Mouse (Mus musculus) lung, adult 2 months (tissue): ENCODE measurements around the gene Gm20388. TPM values are rescaled to one million over a fixed set of nuclear protein-coding genes. Genes with fewer than 3 reads are reported as not detected.

ENCODE experiments used
- DNase-seq: peaks from one replicate; pipeline ENCODE4 v3.0.0; 2022
- H3K4me1 ChIP-seq: fragments of 200-500 bp; 2 replicates; pipeline ENCODE4 v1.6.1; 2011; ENCODE audit warnings: low read length; ENCODE audit not compliant: control insufficient read depth, insufficient read depth
- H3K4me3 ChIP-seq: fragments of 200-500 bp; replicated peaks from 2 replicates; pipeline ENCODE3; 2011; ENCODE audit warnings: low read depth, mild to moderate bottlenecking, control low read depth, low read length; ENCODE audit errors: extremely low read depth
- CTCF ChIP-seq: fragments of 200-500 bp; IDR thresholded peaks from 2 replicates; pipeline ENCODE4 v1.5.1; 2011; ENCODE audit warnings: mild to moderate bottlenecking, low read length, control low read depth; ENCODE audit not compliant: insufficient read depth
- POLR2A ChIP-seq: fragments of 200-500 bp; IDR thresholded peaks from 2 replicates; pipeline ENCODE4 v1.6.1; 2011; ENCODE audit warnings: low read depth, mild to moderate bottlenecking, control low read depth, low read length, borderline replicate concordance; ENCODE audit errors: extremely low read depth
- WGBS: fragments of 180-500 bp; shearing (Covaris S2); methylation state at CpG from one replicate; pipeline ENCODE4 v1.1.7; 2018; 5-methylcytosine and 5-hydroxymethylcytosine counted together
- polyA plus RNA-seq: library from polyadenylated mRNA; depleted of rRNA; stranded (reverse); fragments of >200 nt; gene quantifications from 2 replicates; pipeline ENCODE4 v1.2.3, GENCODE M21; 2012

Gene Gm20388
- polyA plus RNA-seq, 1 experiment: 67.8 TPM

DNA sequence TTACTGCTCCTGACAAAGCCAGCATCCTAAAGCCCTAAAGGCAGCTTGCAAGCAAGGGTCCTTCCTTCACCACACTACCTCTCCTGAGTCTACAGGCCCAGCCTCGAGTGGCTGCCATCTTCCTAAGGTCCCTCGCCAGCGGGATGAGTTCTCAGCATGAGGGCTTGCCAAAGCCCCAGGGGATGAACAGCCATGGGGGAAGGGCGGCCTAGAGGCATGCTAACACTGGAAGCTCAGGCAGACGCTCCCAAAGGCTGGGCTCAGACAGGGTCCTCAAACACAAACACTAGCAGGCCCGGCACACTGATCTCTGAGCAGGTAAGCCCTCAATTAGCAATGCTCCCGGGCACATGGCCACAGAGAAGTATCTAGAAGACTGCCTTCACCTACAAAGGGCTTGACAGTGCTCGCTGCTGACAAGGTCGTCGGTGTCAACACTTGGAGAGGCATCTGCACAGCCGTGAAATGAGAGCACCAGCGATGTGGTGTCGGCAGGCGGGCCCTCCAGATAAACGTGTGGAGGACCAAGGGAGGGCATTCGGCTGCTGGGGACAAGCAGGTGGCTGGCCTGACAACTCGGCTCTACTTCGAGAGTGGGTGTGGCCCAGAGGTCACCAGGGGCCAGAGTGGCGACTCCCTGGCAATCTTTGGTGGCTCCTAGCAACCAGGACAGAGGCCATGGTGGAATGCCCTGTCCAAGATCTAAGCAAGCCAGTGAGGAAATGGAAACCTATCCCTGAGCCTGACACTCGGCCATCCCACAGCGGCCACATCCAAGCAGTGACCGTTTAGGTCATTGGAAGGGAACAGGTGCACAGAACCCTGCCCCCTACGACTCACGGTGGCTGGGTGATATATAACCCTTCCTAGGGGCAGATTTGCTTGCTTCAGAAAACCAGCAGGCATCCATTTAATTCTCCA lies 1640.7 kb downstream of the Gm20388 start:
- TF ChIP-seq CTCF (no peak), POLR2A (no peak)
- no peaks in the 10 kb centered on the region for H3K4me1 ChIP-seq
- WGBS: 68% methylated on average over 24 of the region's 24 CpGs
- no peak overlapping the region for H3K4me3 ChIP-seq
- DNase-seq: no peak

DNA sequence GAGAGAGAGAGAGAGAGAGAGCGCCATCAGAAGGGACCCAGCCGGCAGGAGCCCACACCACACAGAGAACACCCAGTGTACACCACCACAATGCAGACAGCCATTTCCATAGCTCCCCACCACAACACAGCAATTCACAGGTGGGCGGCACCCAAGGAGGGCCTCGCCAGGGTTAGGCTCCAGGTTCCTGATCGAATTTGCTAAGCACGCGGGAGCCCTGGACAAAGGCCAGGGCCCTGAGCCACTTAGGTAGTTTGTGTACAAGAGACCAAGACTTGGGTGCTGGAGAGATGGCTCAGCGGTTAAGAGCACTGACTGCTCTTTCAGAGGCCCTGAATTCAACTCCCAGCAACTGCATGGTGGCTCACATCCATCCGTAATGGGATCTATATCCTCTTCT lies 1641.9 kb downstream of the Gm20388 start:
- no peak for TF ChIP-seq CTCF
- no peak for TF ChIP-seq POLR2A
- no peak for DNase-seq
- Histone ChIP-seq H3K4me1 (no peaks in the 10 kb centered on the region), H3K4me3 (no peak overlapping the region)
- 72% methylated on average over 9 of the region's 9 CpGs for WGBS

DNA sequence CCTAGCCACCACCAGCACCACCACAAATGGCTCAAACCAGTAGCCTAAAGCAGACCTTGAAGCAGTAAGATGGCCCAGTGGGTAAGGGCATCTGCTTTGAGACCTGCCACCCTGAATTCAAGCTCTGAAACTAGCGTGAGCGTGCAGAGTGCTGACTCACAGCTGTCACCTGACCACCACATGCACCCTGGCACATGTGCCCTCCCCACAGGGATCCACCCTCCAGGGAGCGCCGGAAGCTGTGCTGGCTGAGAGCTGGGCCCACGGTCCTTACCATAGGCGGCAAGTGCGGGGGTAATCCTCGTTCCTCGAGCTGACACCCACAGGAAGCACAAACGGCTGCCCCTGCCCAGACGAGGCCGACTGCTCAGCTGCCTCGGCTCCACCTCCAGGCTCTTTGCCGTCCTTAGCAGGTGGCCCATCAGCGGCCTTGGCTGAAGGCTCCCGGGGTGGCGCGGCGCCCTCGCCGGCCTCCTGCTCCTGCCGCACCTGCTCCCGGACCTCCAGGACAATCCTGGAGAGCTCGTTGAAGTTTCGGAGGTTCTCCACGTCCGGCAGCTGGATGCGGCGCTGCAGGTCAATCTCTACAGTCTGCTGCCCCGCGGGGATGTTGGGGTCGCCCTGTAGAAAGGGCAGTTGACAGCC lies 1643.3 kb downstream of the Gm20388 start:
- WGBS: 92% methylated on average over 32 of the region's 32 CpGs
- TF ChIP-seq CTCF (no peak), POLR2A (no peak)
- H3K4me3 ChIP-seq: no peak overlapping the region
- no peak for DNase-seq
- no peaks in the 10 kb centered on the region for H3K4me1 ChIP-seq

DNA sequence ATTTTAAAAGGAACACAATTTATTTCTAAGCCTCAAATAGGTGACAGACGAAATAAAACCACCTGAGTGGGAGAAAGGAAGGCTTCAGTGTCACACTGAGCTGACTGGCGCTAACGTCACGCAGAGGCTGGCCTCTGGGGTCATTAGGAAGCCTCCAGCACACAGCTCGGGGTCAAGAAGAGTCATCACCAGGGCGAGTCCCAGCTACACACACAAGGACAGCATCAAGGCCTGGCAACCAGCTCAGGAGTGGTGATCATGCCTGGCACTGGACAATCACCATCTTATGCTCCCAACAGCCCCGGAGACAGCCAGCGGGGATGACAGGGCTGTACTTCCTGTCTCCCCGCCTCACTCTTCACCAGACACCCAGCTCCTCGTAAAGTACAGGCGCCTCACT lies 1647.1 kb downstream of the Gm20388 start:
- no peak for TF ChIP-seq POLR2A
- no peak for DNase-seq
- Histone ChIP-seq H3K4me1 (peaks cover 3% of the 10 kb centered on the region; the same call in 1 of the 2 replicates), H3K4me3 (no peak overlapping the region)
- WGBS: 83% methylated on average over 11 of the region's 11 CpGs

DNA sequence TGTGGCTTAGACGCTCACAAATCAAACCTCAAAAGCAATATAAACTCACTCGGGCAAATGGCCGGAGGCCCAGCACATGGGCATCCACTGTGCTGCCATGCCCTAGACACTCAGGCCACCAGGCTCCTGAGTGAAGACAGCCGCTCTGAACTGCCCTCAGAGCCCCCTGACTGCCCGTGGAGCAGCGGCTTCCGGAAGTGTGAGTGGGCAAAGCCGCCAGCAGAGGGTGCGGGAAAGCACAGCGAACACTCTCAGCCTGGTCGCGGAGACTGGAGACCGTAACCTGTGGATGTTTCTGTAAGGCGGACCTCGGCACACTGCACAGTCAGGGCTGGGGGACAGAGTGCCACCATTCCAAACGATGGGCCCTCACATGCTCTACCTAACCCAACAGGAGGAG lies 1647.9 kb downstream of the Gm20388 start:
- 90% methylated on average over 16 of the region's 16 CpGs for WGBS
- Histone ChIP-seq H3K4me3 (no peak overlapping the region), H3K4me1 (peaks cover 3% of the 10 kb centered on the region; the same call in 1 of the 2 replicates)
- no peak for DNase-seq
- TF ChIP-seq POLR2A: no peak

DNA sequence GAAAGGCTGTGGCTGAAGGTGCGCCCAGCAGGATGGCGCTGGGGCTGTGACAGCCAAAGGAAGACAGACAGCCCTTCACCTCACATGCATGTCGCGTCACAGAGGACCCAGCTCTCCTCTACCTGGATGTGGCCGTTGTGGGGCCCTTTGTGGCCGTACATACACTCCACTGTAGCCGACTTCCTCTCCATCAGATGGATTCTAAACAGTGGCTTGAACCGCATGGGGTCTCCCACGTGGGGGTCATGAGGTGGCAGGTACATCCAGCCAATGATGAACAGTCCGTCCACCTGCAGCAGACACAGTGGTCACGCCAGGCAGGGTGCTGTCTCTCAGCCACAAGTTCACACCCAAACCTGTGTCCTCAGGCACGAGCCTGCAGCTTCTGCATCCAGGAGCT lies 1649.2 kb downstream of the Gm20388 start:
- H3K4me1 ChIP-seq: peaks cover 3% of the 10 kb centered on the region; the same call in 1 of the 2 replicates
- no peak overlapping the region for H3K4me3 ChIP-seq
- TF ChIP-seq CTCF: no peak
- TF ChIP-seq POLR2A: no peak
- WGBS: 91% methylated on average over 12 of the region's 12 CpGs
- no peak for DNase-seq

DNA sequence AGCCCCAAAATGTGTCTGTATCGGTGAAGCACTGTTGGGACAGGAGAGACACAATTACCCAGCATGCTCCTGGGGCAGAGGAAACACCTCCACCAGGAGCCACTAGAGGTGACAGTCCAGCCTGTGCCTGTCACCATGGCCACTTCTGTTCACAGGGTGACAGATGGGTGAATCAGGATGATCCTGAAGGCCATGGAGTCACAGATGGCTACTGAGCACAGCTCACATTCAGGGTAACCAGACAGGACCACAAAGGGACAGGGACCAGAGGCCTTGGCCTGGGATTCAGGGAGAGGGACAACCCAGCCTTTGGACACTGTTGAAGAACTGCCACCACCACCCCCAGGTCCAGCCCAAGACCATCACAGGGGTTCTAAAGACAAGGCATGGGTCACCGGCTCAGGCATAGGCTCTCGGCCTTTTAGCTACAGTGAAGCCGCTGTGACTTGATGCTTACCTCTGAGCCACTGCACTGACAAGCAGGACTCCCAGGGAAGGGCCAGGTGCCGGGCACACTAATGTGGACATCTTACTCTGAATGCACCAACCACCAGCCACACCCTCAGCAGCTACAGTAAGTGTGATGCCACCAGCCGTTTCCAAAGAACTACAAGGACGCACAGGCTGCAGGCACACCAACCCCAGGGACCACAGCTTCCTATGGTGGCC lies 1649.9 kb downstream of the Gm20388 start:
- 96% methylated on average over 7 of the region's 7 CpGs for WGBS
- TF ChIP-seq CTCF (no peak), POLR2A (no peak)
- no peak for DNase-seq
- Histone ChIP-seq H3K4me1 (peaks cover 3% of the 10 kb centered on the region; the same call in 1 of the 2 replicates), H3K4me3 (no peak overlapping the region)

DNA sequence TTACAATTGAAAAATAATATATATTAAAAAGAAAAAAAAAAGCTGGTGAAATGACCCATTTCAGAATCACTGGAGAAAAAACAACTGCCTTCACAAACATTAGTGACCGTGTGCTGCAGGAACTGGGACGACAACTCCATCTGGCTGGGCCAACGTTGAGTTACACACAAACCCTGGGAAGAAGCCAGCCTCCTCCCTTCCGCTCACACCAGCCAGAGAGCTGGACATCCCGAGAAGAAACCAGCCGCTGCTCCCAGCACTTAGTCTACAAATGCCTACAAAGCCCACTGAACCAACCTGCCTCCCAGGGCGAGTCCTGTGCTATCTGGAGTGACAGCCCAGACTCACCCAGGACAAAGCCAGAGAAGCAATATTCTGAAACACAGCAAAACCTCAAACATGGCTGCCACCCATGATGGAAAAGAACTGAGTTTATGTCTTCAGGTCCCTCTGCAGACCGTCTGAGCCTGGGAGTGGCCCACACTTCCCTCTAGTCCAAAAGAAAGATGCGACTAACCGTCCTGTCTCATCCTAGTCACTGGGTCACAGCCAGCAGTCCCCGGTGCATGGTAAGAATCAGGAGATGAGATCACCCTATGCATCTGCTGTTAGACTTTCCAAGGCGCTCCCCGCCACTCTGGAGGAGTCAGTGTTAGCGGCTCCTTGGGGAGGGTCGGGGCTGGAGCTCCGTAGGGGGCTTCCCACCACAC lies 1651.2 kb downstream of the Gm20388 start:
- 64% methylated on average over 16 of the region's 16 CpGs for WGBS
- TF ChIP-seq POLR2A (no peak), CTCF (peak; percentile 16; the same call in 1 of the 2 replicates)
- no peak for DNase-seq
- Histone ChIP-seq H3K4me3 (no peak overlapping the region), H3K4me1 (peaks cover 3% of the 10 kb centered on the region; the same call in 1 of the 2 replicates)

DNA sequence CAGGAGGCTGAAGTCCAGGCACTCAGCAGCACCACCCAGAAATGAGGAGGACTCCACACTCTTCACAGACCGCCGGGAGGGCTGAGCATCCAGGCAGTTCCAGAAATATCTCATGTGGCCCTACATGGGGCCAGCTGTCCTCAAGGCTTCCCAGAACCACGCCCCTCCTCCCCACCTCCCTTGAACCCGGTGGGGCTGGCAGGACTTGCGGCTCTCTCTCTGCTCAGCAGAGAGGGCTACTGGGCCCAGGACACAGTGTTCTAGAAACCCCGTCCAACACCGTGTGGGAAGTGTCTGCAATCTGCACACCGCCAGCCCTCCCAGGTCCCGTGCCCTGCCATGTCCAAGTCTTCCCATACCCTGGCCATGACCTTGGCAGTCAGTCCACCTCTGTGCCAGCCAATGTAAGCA lies 1652.3 kb downstream of the Gm20388 start:
- H3K4me3 ChIP-seq: no peak overlapping the region
- peaks cover 3% of the 10 kb centered on the region; the same call in 1 of the 2 replicates for H3K4me1 ChIP-seq
- 45% methylated on average over 9 of the region's 9 CpGs for WGBS
- TF ChIP-seq CTCF: no peak
- TF ChIP-seq POLR2A: no peak
- peak; percentile 61 for DNase-seq

DNA sequence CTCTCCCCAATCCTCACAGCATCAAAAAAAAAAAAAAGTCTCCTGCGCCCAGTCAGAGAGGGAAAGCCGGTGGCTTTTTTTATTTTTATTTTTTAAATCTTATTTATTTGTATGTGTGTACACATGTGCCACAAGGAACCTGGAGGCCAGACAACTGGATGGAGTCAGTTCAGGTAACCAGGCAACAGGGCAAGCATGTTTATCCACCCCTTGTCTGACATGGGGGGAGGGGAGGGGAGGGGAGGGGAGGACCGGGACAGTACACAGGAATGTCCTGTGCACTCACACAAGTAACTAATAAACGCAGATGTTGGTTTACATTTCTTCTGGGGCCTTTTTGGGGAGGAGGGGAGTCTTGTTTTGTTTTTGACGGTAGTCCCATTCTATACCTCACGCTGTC lies 1653.1 kb downstream of the Gm20388 start:
- H3K4me1 ChIP-seq: peaks cover 7% of the 10 kb centered on the region; the same call in 1 of the 2 replicates
- TF ChIP-seq CTCF (no peak), POLR2A (no peak)
- 53% methylated on average over 6 of the region's 6 CpGs for WGBS
- no peak for DNase-seq
- H3K4me3 ChIP-seq: no peak overlapping the region
